Mouse (Mus musculus) liver, embryonic 15.5 days (tissue): ENCODE results near the gene Ccdc190. TPM values are rescaled to one million over a fixed set of nuclear protein-coding genes. Genes with fewer than 3 reads are reported as not detected.
A peak's percentile ranks its signal among the peaks of the same experiment; 100 is the strongest.

Source experiments
- ATAC-seq: fragments of 200-750 bp; cut with Nextera tagmentation; 2 replicates; pipeline ENCODE4 v1.8.0; 2017; ENCODE audit warnings: moderate number of reproducible peaks, mild to moderate bottlenecking, moderate library complexity; ENCODE audit not compliant: insufficient read depth
- H3K27ac ChIP-seq: fragments of 300-500 bp; sonication (generic); replicated peaks from 2 replicates; pipeline ENCODE4 v1.5.1; 2015; ENCODE audit warnings: mild to moderate bottlenecking, inconsistent platforms
- H3K27me3 ChIP-seq: fragments of 300-500 bp; sonication (generic); 2 replicates; pipeline ENCODE4 v1.6.1; 2015; ENCODE audit warnings: mild to moderate bottlenecking, inconsistent platforms
- H3K36me3 ChIP-seq: fragments of 300-500 bp; sonication (generic); replicated peaks from 2 replicates; pipeline ENCODE4 v1.6.1; 2015; ENCODE audit warnings: moderate library complexity, mild to moderate bottlenecking, inconsistent platforms
- H3K4me1 ChIP-seq: fragments of 300-500 bp; sonication (generic); replicated peaks from 2 replicates; pipeline ENCODE4 v1.6.1; 2015; ENCODE audit warnings: inconsistent platforms
- H3K4me2 ChIP-seq: fragments of 300-500 bp; sonication (generic); 2 replicates; pipeline ENCODE4 v1.6.1; 2015; ENCODE audit warnings: moderate library complexity, mild to moderate bottlenecking, inconsistent platforms
- H3K4me3 ChIP-seq: fragments of 300-500 bp; sonication (generic); replicated peaks from 2 replicates; pipeline ENCODE4 v1.5.1; 2015; ENCODE audit warnings: mild to moderate bottlenecking, inconsistent platforms
- H3K9ac ChIP-seq: fragments of 300-500 bp; sonication (generic); 2 replicates; pipeline ENCODE4 v1.6.1; 2015; ENCODE audit warnings: moderate library complexity, mild to moderate bottlenecking, inconsistent platforms
- H3K9me3 ChIP-seq: fragments of 300-500 bp; sonication (generic); replicated peaks from 2 replicates; pipeline ENCODE4 v1.6.1; 2016; ENCODE audit warnings: inconsistent platforms
- WGBS: fragments of 180-500 bp; shearing (Covaris S2); methylation state at CpG from one replicate; pipeline ENCODE4 v1.1.7; 2015; ENCODE audit warnings: mixed read lengths; ENCODE audit not compliant: insufficient replicate concordance; 5-methylcytosine and 5-hydroxymethylcytosine counted together
- polyA plus RNA-seq: library from polyadenylated mRNA; unstranded; fragments of >200 nt; fragmentation: Nextera tagmentation; extraction: Ambion mirVana; gene quantifications from 2 replicates; pipeline ENCODE4 v1.2.1, GENCODE M21; 2015

Gene Ccdc190
- polyA plus RNA-seq, 1 experiment from 2014 or later: not detected

DNA sequence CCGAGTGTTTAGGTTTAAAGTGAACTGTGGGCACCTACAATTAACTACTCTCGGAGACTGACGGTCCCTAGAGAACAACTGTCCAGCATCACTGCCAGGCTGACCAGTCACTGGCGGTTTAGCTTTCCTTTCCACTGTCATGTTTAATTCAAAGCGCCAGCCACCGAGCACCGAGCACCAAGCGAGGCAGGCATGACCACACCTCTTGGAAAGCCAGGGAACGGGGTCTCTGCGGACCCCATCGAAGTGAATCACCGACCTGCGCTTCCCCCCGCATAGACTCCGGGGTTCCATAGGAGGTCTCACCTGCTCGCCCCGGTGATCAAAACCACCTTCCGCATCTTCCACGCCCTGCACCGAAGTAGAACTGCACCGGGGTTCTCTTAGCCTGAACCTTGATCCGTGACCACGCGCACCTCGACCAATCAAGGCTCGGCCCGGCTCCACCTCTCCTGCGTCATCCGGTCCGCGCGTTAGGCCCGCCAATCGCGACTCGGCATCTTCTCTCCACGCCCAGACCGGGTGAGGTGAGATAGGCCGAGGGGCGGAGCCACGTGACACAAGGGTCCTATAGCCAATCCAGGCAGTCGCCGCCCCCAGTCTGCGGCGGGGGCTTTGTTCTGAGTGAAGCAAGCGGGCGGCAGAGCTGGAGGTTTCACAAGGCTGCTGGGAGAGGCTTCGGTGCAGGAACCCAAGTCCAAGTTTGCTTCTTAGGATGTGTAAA lies 40.5 kb downstream of the Ccdc190 start, which contains the start of gene Hsd17b7:
Gene Hsd17b7 (minus strand): TSS at position 450 of the 724 bp plus-strand sequence.
- ATAC-seq: peak; percentile 100
- H3K4me1 ChIP-seq: peaks cover 12% of the 10 kb centered on the region
- H3K36me3 ChIP-seq: peaks cover 9% of the 10 kb centered on the region; the same call in 1 of the 2 replicates
- WGBS: under 1% methylated on average over 48 of the region's 48 CpGs
- peak within 1 kb of the TSS; percentile 66 for H3K4me3 ChIP-seq
- peak within 1 kb of the TSS; percentile 68 for H3K27ac ChIP-seq
- H3K9me3 ChIP-seq: no peaks in the 10 kb centered on the region
- H3K4me2 ChIP-seq: peak within 1 kb of the TSS; percentile 90
- peak within 1 kb of the TSS; percentile 54 for H3K9ac ChIP-seq
- no peaks in the 10 kb centered on the region for H3K27me3 ChIP-seq

GRCm38 (mm10) chr1:169969516-169969886 lies 41.1 kb downstream of the Ccdc190 start:
- ATAC-seq: peak; percentile 26
- peak overlapping the region; percentile 54 for H3K9ac ChIP-seq
- H3K36me3 ChIP-seq: peaks cover 9% of the 10 kb centered on the region; the same call in 1 of the 2 replicates
- peaks cover 12% of the 10 kb centered on the region for H3K4me1 ChIP-seq
- no peaks in the 10 kb centered on the region for H3K27me3 ChIP-seq
- H3K4me3 ChIP-seq: peak overlapping the region; percentile 66
- WGBS: 2% methylated on average over 6 of the region's 9 CpGs
- no peaks in the 10 kb centered on the region for H3K9me3 ChIP-seq
- peak overlapping the region; percentile 68 for H3K27ac ChIP-seq
- H3K4me2 ChIP-seq: peak overlapping the region; percentile 90

GRCm38 (mm10) chr1:169970936-169971335 lies 42.5 kb downstream of the Ccdc190 start:
- no peak overlapping the region for H3K4me2 ChIP-seq
- no peaks in the 10 kb centered on the region for H3K36me3 ChIP-seq
- no peaks in the 10 kb centered on the region for H3K27me3 ChIP-seq
- H3K9ac ChIP-seq: no peak overlapping the region
- H3K4me1 ChIP-seq: peaks cover 12% of the 10 kb centered on the region
- ATAC-seq: no peak
- H3K4me3 ChIP-seq: no peak overlapping the region
- no peaks in the 10 kb centered on the region for H3K9me3 ChIP-seq
- 80% methylated on average over 4 of the region's 4 CpGs for WGBS
- no peak overlapping the region for H3K27ac ChIP-seq

DNA sequence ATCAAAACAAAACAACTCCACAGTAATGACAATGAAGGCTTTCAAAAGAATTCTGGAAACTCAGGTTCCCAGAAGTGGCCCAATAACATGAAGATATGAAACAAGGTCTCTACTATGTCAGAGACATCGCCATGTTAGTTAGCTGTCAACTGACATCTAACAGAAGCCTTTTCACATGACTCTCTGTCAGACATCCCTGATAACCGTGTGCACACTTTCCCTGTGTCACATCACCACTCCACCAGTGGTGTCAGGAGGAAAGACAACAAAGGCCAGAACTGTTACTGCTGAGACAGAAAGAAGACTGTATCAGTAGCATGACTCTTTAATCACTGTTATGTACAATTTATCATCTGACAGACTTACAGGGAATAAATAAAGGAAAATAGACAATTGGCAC lies 43.5 kb downstream of the Ccdc190 start:
- Histone ChIP-seq H3K9ac (no peak overlapping the region), H3K4me3 (no peak overlapping the region), H3K36me3 (no peaks in the 10 kb centered on the region), H3K9me3 (no peaks in the 10 kb centered on the region), H3K4me2 (no peak overlapping the region), H3K27me3 (no peaks in the 10 kb centered on the region), H3K4me1 (peaks cover 12% of the 10 kb centered on the region), H3K27ac (no peak overlapping the region)
- no peak for ATAC-seq
- WGBS: 63% methylated on average over 2 of the region's 2 CpGs

DNA sequence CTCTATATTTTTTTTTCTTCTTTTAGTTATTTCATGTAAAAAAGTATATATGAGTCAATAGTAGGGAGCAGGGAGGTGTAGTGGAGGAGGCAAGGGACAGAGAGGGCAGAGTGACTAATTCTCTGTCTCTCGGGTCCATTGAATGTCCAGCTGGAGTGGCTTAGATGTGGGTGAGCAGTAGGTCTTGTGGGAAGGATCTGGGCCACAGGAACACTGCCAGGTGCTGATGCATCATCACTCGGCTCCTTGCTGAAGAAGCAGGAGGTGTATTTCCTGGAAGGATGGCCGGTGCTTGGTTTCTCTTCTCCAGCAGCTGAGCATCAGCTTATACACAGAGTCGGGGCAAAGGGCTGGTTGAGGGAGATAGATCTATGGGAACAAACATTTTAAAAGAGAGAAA lies 49.2 kb downstream of the Ccdc190 start:
- Histone ChIP-seq H3K27ac (no peak overlapping the region), H3K9me3 (no peaks in the 10 kb centered on the region), H3K36me3 (no peaks in the 10 kb centered on the region), H3K4me1 (no peaks in the 10 kb centered on the region), H3K9ac (no peak overlapping the region), H3K4me3 (no peak overlapping the region), H3K27me3 (no peaks in the 10 kb centered on the region), H3K4me2 (no peak overlapping the region)
- no peak for ATAC-seq
- WGBS: 61% methylated on average over 4 of the region's 4 CpGs

Other genes starting within 250 kb of the Ccdc190 start
- 0.20 TPM in 2 replicates for gene Rgs4, start 181.0 kb upstream of the Ccdc190 start, polyA plus RNA-seq
- 10.6 and 12.7 TPM in 2 replicates for gene Hsd17b7, start 40.6 kb downstream of the Ccdc190 start, polyA plus RNA-seq
- gene Ddr2, start 182.1 kb downstream of the Ccdc190 start, polyA plus RNA-seq: 1.1 and 1.2 TPM in 2 replicates
- 29.4 and 33.8 TPM in 2 replicates for gene Uap1, start 246.3 kb downstream of the Ccdc190 start, polyA plus RNA-seq